Mouse (Mus musculus) lung, embryonic 16.5 days (tissue): ENCODE results near the gene Pgm2. TPM values are rescaled to one million over a fixed set of nuclear protein-coding genes. Genes with fewer than 3 reads are reported as not detected.

Experiments used
- microRNA-seq: library from miRNA; unstranded; fragments of <30 nt; microRNA quantifications from one replicate; pipeline ENCODE4, GENCODE M21; 2016
- polyA plus RNA-seq: library from polyadenylated mRNA; unstranded; fragments of >200 nt; fragmentation: Nextera tagmentation; extraction: Ambion mirVana; gene quantifications from 2 replicates; pipeline ENCODE4 v1.2.1, GENCODE M21; 2015

The Pgm2 gene
- polyA plus RNA-seq, 1 experiment from 2014 or later: 38.5 TPM

Small RNA genes lying within 50 kb of the gene (microRNA-seq; reads per million reads assigned to microRNA genes)
- gene Gm22395 (not detected), gene Gm23967 (not detected)

Other genes starting within 250 kb of the Pgm2 start
- gene Rell1, start 124.1 kb upstream of the Pgm2 start, polyA plus RNA-seq: 26.7 and 27.4 TPM in 2 replicates
- gene Tbc1d1, start 63.4 kb downstream of the Pgm2 start, polyA plus RNA-seq: 38.9 and 41.5 TPM in 2 replicates